Mouse (Mus musculus) adrenal gland, postnatal 36 days (tissue): ENCODE measurements around the gene Krt18. TPM values are rescaled to one million over a fixed set of nuclear protein-coding genes. Genes with fewer than 3 reads are reported as not detected.
A peak's percentile ranks its signal among the peaks of the same experiment; 100 is the strongest.
"Not testable (repeated sequence)": the region's sequence is repeated elsewhere in the genome, so short reads cannot be mapped to it uniquely, and the experiment has no call there.

ENCODE experiments used
- DNase-seq, 2 experiments: peaks; one replicate each; pipeline ENCODE4 v3.0.0; 2021; ENCODE audit warnings: mixed read lengths in 1 of 2
- long read RNA-seq, 2 experiments: library from polyadenylated mRNA; stranded (forward); transcript quantifications; one replicate each; pipeline ENCODE4 v2.0.0; 2021; ENCODE audit warnings: borderline sequencing depth in 2 of 2
- total RNA-seq, 2 experiments: library from RNA; stranded (reverse); gene quantifications; 2 replicates each; pipeline ENCODE4 v1.2.3; 2021

Krt18 gene
- 1 to 10 TPM in 1 of 2 experiments, under 1 TPM in 1; 0.76 to 3.3 TPM for total RNA-seq
- long read RNA-seq, experiment 1, partial matches to known transcripts: 0 of 1 reads
- long read RNA-seq, experiment 1, other reads (novel, unspliced or antisense): 0 of 1 reads
- long read RNA-seq, experiment 2, partial matches to known transcripts: 1 of 2 reads
- long read RNA-seq, experiment 2, other reads (novel, unspliced or antisense): 0 of 2 reads

DNA sequence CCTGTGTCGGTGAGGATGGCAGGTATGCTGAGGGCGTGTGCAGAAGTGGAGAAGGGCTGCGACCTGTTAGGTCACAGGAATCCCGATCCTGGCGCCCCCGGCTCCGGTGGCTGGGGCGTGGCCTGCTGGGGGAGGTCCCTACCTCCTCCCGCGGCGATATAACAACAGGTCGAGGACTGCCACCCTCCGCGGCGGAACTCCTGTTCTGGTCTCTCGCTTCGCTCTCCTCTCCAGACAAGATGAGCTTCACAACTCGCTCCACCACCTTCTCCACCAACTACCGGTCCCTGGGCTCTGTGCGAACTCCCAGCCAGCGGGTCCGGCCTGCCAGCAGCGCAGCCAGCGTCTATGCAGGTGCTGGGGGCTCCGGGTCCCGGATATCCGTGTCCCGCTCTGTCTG lies at the start of gene Krt18:
Gene Krt18 (plus strand): TSS at position 141 of the 400 bp plus-strand sequence.
- peak; percentile 17 to 37 for DNase-seq

DNA sequence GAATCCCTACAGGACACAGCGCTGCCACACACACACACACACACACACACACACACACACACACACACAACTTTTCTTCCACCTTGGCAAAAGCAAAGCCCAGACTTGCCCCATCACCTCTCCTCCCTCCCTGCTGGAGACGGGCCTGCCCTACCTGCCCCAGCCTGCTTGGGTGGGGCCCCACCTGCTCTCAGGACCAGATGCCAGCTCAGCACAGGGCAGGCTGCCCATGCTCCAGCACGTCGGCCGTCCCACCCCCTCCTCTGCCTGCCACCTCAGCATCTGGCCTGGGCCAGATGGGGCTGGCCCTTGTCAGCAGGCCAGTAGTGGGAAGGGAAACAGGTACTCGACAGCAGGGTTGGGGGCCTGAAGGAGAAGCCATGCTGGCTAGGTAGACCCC lies 47.1 kb upstream of the Krt18 start:
- no peak for DNase-seq

DNA sequence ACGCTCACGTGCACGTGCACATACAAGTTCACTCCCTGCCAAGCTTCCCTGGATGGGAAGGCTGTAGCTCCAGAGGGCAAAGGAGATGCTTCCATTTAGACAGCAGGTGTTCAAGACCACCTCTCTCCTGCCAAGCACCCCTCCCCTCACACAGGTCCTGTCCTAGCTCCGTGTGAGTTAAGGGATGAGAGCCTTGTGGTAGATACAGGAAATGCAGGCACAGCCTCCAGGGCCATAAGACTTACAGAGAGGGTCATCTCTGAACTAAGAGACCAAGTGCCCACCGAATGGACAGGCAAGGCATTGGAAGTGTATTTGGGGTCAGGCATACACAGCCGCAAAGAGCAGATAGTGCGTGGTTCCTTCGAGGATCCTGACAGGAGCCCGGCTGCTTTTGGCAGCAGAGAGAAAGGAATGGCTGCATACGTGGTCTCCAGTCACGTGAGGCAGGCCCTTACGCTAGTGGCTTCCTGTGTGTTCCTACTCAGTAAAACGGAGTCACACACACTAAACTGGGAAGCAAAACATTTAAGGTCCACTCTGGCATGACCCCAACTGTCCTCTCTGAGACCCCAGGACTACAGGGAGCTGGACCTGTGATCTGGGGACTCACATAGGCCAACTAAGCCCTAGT lies 44.5 kb upstream of the Krt18 start:
- no peak for DNase-seq

DNA sequence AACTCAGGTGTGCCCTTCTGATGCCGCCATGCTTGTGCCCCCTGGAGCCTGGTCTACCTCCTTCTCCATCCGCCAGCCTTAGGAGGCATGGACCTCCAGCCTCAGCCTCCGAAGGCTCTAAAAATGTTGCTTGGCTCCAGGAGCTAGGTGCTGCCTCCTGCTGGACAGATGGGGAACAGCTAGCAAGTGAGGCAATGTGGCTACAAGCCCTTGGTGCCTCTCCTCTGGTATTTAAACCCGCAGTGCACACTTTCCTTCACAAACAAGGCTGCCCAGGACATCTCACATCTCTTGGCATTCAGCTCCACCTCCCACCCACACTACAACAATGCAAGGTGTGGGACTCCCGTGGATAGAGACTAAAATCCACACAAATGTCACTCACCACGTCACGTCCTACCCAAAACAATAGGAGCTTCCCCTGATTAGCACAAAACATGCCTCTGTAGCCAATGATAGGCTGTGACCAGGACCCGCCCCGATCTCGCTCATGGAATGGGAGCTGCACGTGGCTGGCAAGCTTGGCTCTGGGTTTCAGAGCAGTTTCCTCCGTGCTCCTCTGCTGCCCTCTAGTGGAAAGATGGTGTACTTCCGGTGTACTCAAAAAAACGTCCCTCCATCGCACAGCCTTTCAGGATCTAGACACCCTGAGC lies 43.9 kb upstream of the Krt18 start:
- peak; percentile 90 to 93 for DNase-seq

DNA sequence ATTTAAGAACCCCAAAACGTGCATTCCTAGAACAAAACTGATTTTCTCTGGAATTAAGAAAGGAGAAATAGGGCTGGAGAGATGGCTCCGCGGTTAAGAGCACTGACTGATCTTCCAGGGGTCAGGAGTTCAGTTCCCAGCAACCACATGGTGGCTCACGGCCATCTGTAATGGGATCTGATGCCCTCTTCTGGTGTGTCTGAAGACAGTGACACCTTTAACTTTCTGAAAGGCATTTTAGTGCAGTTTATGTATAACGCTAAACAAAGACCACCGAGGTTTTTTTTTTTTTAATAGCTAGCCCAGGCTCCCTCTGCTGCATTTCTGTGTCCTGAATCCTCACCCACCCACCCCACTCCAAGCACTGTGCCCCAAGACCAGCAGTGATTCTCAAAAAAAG lies 43.2 kb upstream of the Krt18 start:
- no peak for DNase-seq

DNA sequence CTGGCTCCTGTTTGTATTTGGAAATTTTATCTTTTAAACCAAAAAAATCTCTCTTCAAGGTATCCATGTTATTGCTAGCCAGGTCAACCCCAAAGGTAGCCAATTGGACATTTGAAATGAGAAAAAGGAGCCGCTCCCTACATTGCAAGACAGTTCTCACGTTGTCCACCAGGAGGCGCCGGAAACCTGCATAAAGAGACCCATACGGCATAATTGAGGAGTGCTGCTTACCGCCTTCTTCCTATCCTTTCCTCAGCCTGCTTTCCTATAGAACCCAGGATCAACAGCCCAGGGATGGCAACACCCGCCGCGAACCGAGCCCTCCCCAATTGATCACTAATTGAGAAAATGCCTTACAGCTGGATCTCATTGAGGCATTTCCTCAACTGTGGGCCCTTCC lies 39.9 kb upstream of the Krt18 start:
- DNase-seq: peak; percentile 83

DNA sequence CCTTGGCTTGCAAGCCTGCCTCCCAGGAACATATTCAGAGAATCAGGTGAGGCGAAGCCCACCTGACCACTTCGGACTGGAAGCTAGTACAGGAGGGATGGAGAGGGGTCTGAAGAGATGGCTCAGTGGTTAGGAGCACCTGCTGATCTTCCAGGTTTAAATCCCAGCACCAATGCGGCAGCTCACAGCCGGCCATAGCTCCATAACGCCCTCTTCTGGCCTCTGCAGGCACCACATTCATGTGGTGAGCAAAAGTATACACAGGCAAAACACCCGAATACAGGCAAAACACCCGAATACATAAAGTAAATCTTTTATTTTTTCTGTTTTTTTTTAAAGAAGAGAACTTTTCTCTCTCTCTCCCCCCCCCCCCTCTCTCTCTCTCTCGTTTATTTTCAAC lies 39.3 kb upstream of the Krt18 start:
- no peak for DNase-seq

DNA sequence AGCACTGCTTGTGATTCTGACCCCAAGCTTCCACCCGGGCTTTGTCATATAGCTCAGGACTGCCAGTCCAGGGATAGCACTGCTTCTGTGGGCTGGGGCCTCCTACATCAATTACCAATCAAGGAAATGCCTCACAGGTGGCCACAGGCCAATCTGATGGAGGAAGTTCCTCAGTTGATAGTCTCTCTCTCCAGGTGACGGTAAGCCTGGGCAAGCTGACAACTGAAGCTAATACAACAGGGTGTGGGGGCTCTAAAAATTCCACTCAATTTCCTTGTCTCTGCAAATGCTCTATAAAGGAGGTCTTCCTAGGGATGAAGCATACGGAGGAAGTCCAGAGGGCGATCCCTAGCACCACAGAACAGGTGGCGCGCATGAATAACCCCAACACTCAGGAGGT lies 37.0 kb upstream of the Krt18 start:
- no peak for DNase-seq

DNA sequence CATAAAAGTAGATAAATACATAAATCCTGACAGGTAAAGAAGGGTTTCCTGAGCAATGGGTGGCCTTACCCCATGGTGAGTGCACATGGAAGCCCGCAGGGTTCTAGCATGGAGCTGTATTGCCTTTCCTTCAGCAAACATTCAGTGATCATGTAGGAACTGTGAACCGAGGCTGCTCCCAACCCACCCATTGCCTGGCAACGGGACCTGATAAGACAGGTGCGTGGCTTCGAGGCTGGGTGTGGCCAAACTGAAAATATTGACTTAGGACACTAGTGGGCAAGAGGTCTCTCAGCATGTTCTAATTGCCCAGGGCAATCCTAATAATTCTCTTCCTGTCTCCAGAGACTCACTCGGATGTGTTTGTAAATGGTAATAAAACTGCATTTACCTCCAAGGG lies 33.6 kb upstream of the Krt18 start:
- no peak for DNase-seq

DNA sequence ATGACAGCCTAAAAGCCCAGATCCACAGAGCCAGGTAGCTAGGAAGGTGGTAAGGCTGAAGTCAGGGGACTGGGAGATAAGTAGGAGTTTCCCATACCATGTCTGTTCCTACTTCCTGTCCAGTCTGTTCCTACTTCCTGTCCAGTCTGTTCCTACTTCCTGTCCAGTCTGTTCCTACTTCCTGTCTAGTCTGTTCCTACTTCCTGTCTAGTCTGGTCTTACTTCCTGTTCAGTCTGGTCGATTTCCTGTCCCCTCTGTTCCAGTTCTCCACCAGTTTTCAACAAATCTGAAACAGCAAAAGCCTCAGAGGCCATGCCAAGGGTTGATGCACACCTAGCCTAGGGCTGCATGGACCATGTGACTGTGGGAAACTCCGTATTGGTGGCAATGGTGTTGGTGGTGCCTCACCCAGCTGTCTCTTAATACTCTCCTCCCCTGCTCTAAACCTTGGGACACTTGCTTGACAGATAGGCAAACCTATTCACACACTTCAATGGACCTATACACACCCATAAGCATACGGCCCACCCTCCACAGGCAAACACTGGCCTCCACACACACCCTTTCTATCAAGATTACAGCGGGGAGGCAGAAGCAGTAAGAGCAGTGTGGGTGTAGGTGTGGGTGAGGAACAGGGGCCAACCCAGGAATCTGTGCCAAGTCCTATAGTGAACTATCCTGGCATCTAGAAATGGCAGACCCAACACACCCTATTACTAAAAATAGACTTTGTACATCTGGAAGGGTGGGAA lies 32.3 kb upstream of the Krt18 start:
- no peak for DNase-seq

DNA sequence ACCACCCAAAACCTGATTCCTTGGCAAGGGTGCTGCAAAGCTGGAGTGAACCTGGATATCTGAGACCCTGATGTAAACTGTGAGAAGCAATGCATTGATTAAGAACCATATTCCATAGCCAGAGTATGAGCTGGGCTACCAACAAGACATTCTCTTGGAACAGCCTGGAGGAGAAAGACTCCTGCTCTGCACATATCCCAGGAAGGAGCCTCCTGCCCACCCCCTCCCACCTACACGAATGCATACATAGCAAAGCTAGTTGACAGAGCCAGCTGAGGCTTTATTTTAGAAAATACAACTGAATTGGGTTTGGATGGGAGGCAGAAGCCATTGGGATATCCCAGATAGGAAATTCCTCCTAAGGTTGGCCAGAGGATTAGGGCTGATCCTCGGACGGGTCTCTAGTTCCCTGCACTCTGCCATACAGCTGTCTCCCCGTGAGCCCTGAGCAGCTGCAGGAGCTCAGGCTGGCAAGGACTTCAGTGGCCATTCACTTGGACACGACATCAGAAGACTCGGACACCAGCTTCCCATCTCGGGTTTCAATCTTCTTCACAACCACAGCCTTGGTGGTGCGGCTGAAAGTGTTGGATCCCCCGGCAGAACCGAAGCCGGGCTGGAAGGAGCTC lies 31.4 kb upstream of the Krt18 start:
- not testable (repeated sequence) for DNase-seq

DNA sequence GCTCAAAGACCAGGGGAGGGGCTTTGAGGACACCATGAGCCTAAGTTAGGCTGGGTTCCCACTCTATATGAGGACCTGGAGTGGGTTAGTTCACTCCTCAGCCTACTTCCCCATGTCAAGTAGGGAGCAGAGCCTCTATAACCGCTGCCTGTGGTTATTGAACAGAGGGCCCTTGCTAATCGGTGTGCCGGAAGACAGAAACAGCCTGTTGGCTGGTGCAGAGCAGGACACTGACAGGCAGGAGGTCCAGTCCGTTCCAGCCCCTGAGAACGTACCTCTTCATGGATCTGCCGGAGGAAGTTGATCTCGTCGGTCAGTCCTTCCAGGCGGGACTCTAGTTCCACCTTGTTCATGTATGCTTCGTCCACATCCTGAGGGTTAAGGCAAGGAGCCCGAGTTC lies 28.8 kb upstream of the Krt18 start:
- DNase-seq: no peak

DNA sequence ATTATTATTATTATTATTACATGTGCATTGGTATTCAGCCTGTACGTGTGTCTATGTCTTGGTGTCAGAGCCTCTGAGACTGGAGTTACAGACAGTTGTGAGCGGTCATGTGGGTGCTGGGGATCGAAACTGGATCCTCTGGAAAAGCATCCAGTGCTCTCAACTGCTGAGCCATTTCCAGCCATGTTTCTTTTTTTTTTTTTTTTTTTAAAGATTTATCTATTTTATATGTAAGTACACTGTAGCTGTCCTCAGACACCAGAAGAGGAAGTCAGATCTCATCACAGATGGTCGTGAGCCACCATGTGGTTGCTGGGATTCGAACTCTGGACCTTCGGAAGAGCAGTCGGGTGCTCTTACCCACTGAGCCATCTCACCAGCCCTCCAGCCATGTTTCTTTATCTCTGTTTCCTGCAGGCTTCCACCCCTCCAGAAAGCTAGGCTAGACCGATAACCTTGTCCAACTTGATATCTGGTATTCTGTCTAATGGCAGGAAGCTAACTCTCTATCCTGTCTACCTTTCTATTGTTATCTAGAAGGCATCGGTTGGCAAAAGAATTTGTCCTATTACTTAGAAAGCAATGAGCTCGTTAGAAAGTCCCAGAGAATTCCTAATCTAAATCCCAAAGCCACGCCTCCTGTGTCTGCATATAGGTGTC lies 28.2 kb upstream of the Krt18 start:
- DNase-seq: no peak

DNA sequence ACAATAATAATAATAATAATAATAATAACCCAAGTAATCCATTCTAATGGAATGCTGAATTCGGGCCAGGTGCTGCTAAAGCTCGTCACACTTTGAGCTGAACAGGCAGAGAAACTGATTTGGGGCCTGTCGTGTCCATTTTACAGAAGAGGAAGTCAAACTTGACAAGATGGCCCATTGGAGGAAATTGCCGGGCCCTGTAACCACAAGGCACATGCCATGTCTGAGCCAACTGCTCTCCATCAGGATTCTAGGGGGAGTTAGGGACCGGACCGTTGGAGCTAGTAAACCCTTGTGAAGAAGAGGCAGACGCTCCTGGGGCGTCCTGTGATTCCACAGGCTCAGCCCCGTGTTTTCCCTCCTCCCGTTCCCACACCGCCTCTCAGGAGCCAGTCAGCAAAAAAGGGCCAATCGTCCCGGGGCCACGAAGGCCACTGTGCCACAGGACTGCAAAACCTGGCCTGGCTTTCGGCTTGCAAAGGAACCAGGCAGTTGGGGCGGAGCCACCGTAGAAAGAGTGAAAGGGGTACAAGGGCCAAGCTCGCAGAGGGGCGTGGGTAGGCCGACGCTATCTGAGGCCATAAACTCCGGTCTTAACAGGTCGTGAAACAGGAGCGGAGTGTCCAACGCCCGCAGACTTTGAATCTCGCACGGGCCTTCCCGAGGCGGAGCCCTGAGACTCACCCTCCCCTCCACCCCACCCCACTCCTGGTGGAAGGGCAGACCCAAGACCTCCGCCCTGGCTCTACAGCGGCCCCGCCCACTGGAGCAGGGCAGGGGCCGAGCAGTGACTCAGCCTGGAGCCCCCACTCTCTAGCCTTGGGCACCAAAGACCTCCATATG lies 25.1 kb upstream of the Krt18 start:
- DNase-seq: peak; percentile 82 to 84

DNA sequence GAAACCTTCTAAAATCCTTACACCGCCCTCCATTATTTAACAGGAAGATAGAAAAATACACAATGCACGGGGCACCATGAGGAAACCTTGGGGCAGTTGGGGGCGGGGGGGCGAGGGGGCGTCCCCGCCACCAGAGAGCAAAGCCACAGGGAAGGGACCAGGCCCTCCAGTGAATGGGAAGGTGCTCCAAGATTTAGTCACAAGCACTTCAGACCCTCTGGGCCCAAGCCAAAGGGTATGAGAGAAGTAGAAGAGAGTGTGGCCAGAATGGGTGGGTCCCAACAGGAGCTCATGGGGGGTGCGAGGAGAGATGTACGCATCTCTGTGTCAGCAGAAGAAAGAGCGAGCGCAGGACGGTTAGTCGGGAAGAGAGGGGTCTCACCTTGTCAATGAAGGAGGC lies 24.5 kb upstream of the Krt18 start:
- no peak for DNase-seq

DNA sequence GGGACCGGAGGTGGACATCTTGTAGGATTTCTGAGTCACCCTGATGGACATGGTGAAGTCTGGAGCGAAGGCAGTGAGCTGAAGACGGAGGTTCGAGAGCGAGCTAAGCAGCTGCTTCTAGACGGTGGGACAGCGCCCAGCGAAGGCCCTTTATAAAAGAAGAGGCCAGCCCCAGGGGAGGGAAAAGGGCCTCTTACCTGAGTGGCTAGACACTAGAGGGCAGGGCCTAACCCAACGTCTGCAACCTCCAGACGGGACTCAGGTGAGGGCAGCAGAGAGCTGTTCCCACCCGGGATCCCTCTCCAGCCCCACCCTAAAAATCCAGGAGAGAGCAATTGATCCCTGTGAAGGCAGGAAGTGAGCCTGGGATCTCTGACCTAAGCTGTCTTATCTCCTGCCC lies 23.8 kb upstream of the Krt18 start, which contains the start of gene Krt8:
Gene Krt8 (minus strand): TSS at position 294 of the 400 bp plus-strand sequence.
- DNase-seq: no peak

DNA sequence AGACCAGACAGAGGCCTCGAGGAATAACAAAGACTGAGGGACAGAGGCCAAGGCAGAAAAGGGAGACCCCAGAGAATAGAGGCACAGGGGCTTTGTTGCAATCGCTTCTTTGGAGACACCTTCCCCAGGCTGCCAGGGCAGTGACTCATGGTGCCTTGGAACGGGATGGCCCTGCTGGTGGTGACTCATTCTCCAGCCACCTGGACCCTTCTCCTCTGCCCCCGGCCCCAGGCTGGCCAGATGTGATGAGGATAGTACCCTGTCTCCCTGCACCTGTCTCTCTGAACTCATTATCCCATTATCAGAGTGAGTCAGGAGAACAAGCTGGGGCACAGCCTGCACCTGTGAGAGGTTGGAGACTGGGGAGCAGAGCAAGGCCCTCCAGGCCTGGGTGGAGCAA lies 22.7 kb upstream of the Krt18 start:
- DNase-seq: peak; percentile 69 to 70

DNA sequence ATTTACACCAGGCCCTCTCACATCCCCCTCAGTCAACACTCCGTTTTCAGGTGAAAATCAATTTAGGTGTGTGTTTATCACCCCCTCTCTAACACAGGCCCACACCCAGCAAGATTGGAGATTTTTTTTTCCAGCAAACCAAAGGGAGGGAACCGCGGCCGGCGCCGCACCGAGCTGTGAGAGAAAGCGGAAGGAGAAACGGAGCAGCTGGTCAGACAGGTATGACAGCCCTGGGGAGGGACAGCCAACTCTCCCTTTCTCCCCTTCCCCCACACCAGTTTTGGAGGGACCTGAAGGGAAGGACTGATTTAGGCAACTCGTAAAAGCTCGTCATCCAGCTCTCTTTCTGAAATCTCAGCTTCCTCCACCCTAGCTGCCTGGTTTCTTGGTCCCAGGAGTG lies 21.7 kb upstream of the Krt18 start:
- DNase-seq: no peak

DNA sequence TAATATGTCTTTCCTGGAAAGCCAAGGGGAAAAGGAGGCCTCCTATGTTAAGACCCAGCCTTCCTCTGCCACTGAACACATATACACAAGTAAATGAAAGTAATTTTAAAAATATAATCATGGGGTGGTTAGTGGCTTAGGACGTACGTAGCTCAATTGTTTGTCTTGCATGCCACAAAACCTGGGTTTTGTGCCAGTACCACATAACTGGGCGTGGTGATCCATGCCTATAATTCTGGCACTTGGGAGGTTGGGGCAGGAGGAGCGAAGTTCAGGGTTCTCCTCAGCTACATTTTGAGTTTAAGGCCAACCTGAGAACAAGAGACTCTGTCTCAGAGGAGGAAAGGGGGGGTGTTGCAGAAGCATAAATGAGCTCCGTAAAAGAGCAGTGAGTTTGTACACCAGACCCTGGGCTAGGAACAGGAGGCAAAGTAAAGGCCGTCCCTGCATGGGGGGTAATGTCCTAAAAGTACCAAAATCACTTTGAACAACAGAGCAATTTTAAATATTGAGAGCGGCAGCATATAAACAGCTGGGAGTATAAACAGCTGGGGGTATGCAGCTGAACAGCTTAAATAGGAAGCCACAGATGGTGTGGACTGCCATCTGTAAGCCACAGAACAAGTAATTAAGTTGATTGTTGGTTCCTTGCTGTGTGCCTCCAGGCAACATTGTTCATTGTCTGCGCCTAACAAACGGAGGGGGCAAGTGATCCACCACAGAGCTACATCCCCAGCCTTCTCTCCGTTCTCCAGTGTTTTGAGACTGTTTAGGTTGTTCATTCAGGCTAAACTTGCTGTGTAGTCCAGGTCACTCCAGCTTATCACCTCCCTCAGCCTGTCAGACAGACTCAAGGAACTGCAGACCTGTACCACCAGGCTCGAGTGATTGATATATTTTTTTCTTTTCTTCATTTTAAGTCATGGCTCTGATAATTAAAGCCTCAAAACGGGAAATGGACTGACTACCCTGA lies 20.6 kb upstream of the Krt18 start:
- DNase-seq: no peak
